Mouse (Mus musculus) hindbrain, embryonic 11.5 days (tissue): ENCODE measurements around the gene Spcs2. TPM values are rescaled to one million over a fixed set of nuclear protein-coding genes. Genes with fewer than 3 reads are reported as not detected.
A peak's percentile ranks its signal among the peaks of the same experiment; 100 is the strongest.

Experiments
- ATAC-seq: fragments of 200-750 bp; cut with Nextera tagmentation; 2 replicates; pipeline ENCODE4 v1.8.0; 2017; ENCODE audit warnings: mild to moderate bottlenecking, moderate TSS enrichment, moderate library complexity; ENCODE audit not compliant: low FRiP score
- DNase-seq: peaks from one replicate; pipeline ENCODE4 v3.0.0-alpha.2; 2015; ENCODE audit warnings: low spot score
- H3K27ac ChIP-seq: fragments of 300-500 bp; sonication (generic); 2 replicates; pipeline ENCODE4 v1.5.1; 2014; ENCODE audit warnings: mild to moderate bottlenecking, low read depth, low read length
- H3K27me3 ChIP-seq: fragments of 300-500 bp; sonication (generic); 2 replicates; pipeline ENCODE4 v1.6.1; 2014; ENCODE audit warnings: mild to moderate bottlenecking, low read length, moderate library complexity, mixed read lengths; ENCODE audit not compliant: control insufficient read depth, insufficient read depth
- H3K36me3 ChIP-seq: fragments of 300-500 bp; sonication (generic); 2 replicates; pipeline ENCODE4 v1.6.1; 2014; ENCODE audit warnings: mild to moderate bottlenecking, low read length, moderate library complexity, mixed read lengths; ENCODE audit not compliant: control insufficient read depth, insufficient read depth
- H3K4me1 ChIP-seq: fragments of 300-500 bp; sonication (generic); replicated peaks from 2 replicates; pipeline ENCODE4 v1.6.1; 2014; ENCODE audit warnings: low read length, mixed read lengths; ENCODE audit not compliant: control insufficient read depth, insufficient read depth
- H3K4me2 ChIP-seq: fragments of 300-500 bp; sonication (generic); replicated peaks from 2 replicates; pipeline ENCODE4 v1.6.1; 2014; ENCODE audit warnings: mild to moderate bottlenecking, low read depth, low read length
- H3K4me3 ChIP-seq: fragments of 300-500 bp; sonication (generic); 2 replicates; pipeline ENCODE4 v1.5.1; 2014; ENCODE audit warnings: low read depth, low read length
- H3K9ac ChIP-seq: fragments of 300-500 bp; sonication (generic); 2 replicates; pipeline ENCODE4 v1.6.1; 2014; ENCODE audit warnings: low read depth, low read length
- H3K9me3 ChIP-seq: fragments of 300-500 bp; sonication (generic); 2 replicates; pipeline ENCODE4 v1.6.1; 2016; ENCODE audit warnings: low read length; ENCODE audit not compliant: control insufficient read depth
- WGBS: fragments of 180-500 bp; shearing (Covaris S2); extraction: QIAGEN DNeasy Blood & Tissue Kit; methylation state at CpG from one replicate; pipeline ENCODE4 v1.1.7; 2014; 5-methylcytosine and 5-hydroxymethylcytosine counted together
- polyA plus RNA-seq: library from polyadenylated mRNA; unstranded; fragments of >200 nt; fragmentation: Nextera tagmentation; extraction: Ambion mirVana; gene quantifications from 2 replicates; pipeline ENCODE4 v1.2.1, GENCODE M21; 2014

Gene Spcs2
- polyA plus RNA-seq, 1 experiment from 2014 or later, result 356 TPM

- H3K4me3 ChIP-seq, result no peak overlapping the region
- H3K36me3 ChIP-seq, result no peaks in the 10 kb centered on the region
- H3K4me1 ChIP-seq, result no peaks in the 10 kb centered on the region
- WGBS, result 57% methylated on average over 5 of the region's 5 CpGs
- H3K27ac ChIP-seq, result no peak overlapping the region
- no peaks in the 10 kb centered on the region for H3K9me3 ChIP-seq
- DNase-seq (no peak), ATAC-seq (no peak)
- H3K4me2 ChIP-seq, result no peak overlapping the region
- H3K9ac ChIP-seq, result no peak overlapping the region
- no peaks in the 10 kb centered on the region for H3K27me3 ChIP-seq
Observed at GRCm38 (mm10) chr7:99875891-99876290, 12.6 kb upstream of the Spcs2 start.

GRCm38 (mm10) chr7:99873965-99874364, 10.7 kb upstream of the Spcs2 start:
- H3K4me3 ChIP-seq, result no peak overlapping the region
- H3K27ac ChIP-seq, result no peak overlapping the region
- 83% methylated on average over 6 of the region's 6 CpGs for WGBS
- no peak for ATAC-seq
- no peaks in the 10 kb centered on the region for H3K4me1 ChIP-seq
- DNase-seq, result no peak
- no peaks in the 10 kb centered on the region for H3K36me3 ChIP-seq
- no peaks in the 10 kb centered on the region for H3K9me3 ChIP-seq
- no peaks in the 10 kb centered on the region for H3K27me3 ChIP-seq
- H3K9ac ChIP-seq, result no peak overlapping the region
- no peak overlapping the region for H3K4me2 ChIP-seq

- ATAC-seq (no peak), DNase-seq (no peak)
- H3K27ac ChIP-seq, result no peak overlapping the region
- H3K4me3 ChIP-seq, result no peak overlapping the region
- no peaks in the 10 kb centered on the region for H3K27me3 ChIP-seq
- H3K9ac ChIP-seq, result no peak overlapping the region
- no peak overlapping the region for H3K4me2 ChIP-seq
- no peaks in the 10 kb centered on the region for H3K36me3 ChIP-seq
- H3K9me3 ChIP-seq, result no peaks in the 10 kb centered on the region
- WGBS, result 77% methylated on average over 4 of the region's 4 CpGs
- no peaks in the 10 kb centered on the region for H3K4me1 ChIP-seq
Observed at GRCm38 (mm10) chr7:99869296-99869695, 6.0 kb upstream of the Spcs2 start.

GRCm38 (mm10) chr7:99865219-99865618, 2.0 kb upstream of the Spcs2 start:
- no peak for DNase-seq
- Histone ChIP-seq H3K4me2 (no peak overlapping the region), H3K27ac (no peak overlapping the region), H3K9ac (no peak overlapping the region), H3K9me3 (no peaks in the 10 kb centered on the region), H3K27me3 (no peaks in the 10 kb centered on the region), H3K4me1 (no peaks in the 10 kb centered on the region), H3K4me3 (no peak overlapping the region), H3K36me3 (no peaks in the 10 kb centered on the region)
- no peak for ATAC-seq
- 49% methylated on average over 3 of the region's 3 CpGs for WGBS

DNA sequence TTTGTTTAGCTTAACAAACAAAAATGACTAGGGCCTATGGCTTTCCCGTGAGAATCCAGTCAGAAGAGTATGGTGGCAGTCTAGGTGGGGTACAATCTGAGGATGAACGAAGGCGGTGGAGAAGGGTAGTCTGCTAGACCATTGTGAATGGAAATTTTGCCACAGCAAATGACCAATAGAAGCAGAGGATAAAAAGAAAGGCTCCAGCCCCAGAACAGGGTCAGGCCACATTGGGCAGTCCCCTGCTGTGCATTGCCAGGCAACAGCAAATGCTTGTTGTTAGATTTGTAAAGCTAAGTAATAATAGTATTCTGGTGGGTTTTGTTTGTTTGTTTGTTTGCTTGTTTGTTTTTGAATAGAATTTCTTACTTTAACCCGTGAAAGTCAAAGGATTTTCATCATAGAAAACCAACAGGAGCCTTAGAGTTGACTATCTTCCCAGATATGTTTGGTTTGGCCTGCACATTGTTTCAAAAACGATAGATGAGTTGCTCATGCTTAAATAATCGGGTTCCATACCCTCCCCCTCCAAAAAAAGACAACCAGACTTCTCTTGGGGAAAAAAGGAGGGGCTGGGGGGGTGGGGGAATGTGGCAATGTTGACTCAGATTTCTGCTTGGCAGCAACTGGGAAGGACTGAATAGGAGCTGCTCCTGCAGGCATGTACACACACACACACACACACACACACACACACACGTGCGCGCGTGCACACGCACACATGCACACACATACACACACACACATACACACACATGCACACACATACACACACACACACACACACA, 1.2 kb upstream of the Spcs2 start:
- WGBS, result 41% methylated on average over 11 of the region's 11 CpGs
- ATAC-seq, result no peak
- no peak overlapping the region for H3K27ac ChIP-seq

GRCm38 (mm10) chr7:99858813-99859585, 4.3 kb downstream of the Spcs2 start, which contains the start of gene Xrra1:
TSS of gene Xrra1 (plus strand) at chr7:99859116.
- no peaks in the 10 kb centered on the region for H3K27me3 ChIP-seq
- H3K4me3 ChIP-seq, result peak within 1 kb of the TSS; percentile 84
- DNase-seq (peak; percentile 98), ATAC-seq (peak; percentile 98)
- H3K27ac ChIP-seq, result no peak within 1 kb of the TSS
- no peaks in the 10 kb centered on the region; the same call in none of the 2 replicates for H3K36me3 ChIP-seq
- no peaks in the 10 kb centered on the region for H3K9me3 ChIP-seq
- 2% methylated on average over 42 of the region's 42 CpGs for WGBS
- peak within 1 kb of the TSS; percentile 60 for H3K4me2 ChIP-seq
- H3K9ac ChIP-seq, result peak within 1 kb of the TSS; percentile 91
- peaks cover 3% of the 10 kb centered on the region for H3K4me1 ChIP-seq

More for the DNA sequence above, 1.2 kb upstream of the Spcs2 start:
- H3K4me2 ChIP-seq, result no peak overlapping the region
- H3K36me3 ChIP-seq, result no peaks in the 10 kb centered on the region
- no peaks in the 10 kb centered on the region for H3K4me1 ChIP-seq
- no peak overlapping the region for H3K4me3 ChIP-seq
- no peak overlapping the region for H3K9ac ChIP-seq
- no peaks in the 10 kb centered on the region for H3K9me3 ChIP-seq
- H3K27me3 ChIP-seq, result no peaks in the 10 kb centered on the region
- peak; percentile 36 for DNase-seq

GRCm38 (mm10) chr7:99858175-99858812, 5.0 kb downstream of the Spcs2 start:
- Histone ChIP-seq H3K27me3 (no peaks in the 10 kb centered on the region), H3K9me3 (no peaks in the 10 kb centered on the region), H3K36me3 (peaks cover 3% of the 10 kb centered on the region), H3K27ac (no peak overlapping the region), H3K9ac (peak overlapping the region; percentile 91), H3K4me2 (peak overlapping the region; percentile 59), H3K4me1 (peaks cover 3% of the 10 kb centered on the region), H3K4me3 (peak overlapping the region; percentile 84)
- ATAC-seq (peak; percentile 62), DNase-seq (no peak)
- 2% methylated on average over 19 of the region's 19 CpGs for WGBS

DNA sequence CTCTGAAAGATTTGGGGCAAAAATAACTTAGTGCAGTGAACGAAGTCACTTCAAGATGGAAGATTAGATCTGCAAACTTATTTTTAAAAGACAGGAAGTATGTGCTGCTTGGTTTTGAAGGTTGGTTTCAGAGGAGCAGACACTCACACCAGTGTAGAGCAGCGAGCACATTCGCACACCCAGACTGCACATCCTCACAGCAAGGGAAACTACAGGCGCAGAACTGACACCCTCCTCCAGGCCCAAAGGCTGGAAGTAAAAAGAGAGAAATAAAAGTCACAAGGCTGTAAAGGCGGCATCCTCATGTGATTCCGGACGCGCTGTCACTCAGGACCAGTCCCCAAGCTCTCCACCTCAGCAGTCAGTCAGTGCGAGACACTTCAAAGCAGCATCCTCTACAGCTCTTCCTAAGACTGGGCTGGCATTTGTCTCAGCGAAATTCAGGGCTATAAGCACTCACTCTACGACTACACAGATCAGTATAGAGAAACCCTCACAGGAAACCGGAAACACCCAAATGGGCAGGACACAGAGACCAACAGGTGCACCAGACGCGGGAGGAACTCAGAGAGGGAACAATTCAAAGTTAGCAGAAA, 6.9 kb downstream of the Spcs2 start:
- ATAC-seq, result no peak
- no peak overlapping the region for H3K4me3 ChIP-seq

More for the DNA sequence above, 6.9 kb downstream of the Spcs2 start:
- Histone ChIP-seq H3K9ac (no peak overlapping the region), H3K4me2 (no peak overlapping the region), H3K4me1 (peaks cover 3% of the 10 kb centered on the region), H3K36me3 (peaks cover 3% of the 10 kb centered on the region), H3K27ac (no peak overlapping the region), H3K9me3 (no peaks in the 10 kb centered on the region), H3K27me3 (no peaks in the 10 kb centered on the region)
- no peak for DNase-seq
- WGBS, result 95% methylated on average over 14 of the region's 14 CpGs
